Mouse (Mus musculus) retina, postnatal 7 days (tissue): ENCODE results near the gene Rnf133.

Experiments used
- DNase-seq: peaks from one replicate; pipeline ENCODE4 v3.0.0-alpha.2; 2012; ENCODE audit warnings: low read depth, low spot score

Rnf133 gene

GRCm38 (mm10) chr6:23650205-23650604 lies at the start of gene Rnf133:
Rnf133 (minus strand) TSS chr6:23650305.
- no peak for DNase-seq

GRCm38 (mm10) chr6:23678172-23678571 lies 28.1 kb upstream of the Rnf133 start:
- no peak for DNase-seq

GRCm38 (mm10) chr6:23655036-23655435 lies 4.9 kb upstream of the Rnf133 start, which contains the start of gene Rnf148:
Rnf148 (minus strand) TSS chr6:23655136.
- no peak for DNase-seq

GRCm38 (mm10) chr6:23648732-23649131 lies 1.4 kb downstream of the Rnf133 start:
- DNase-seq, result no peak

GRCm38 (mm10) chr6:23647627-23648247 lies 2.4 kb downstream of the Rnf133 start:
- DNase-seq, result no peak

- DNase-seq, result no peak
Measured at GRCm38 (mm10) chr6:23637081-23637480, 13.0 kb downstream of the Rnf133 start.

GRCm38 (mm10) chr6:23635208-23635607 lies 14.9 kb downstream of the Rnf133 start:
- no peak for DNase-seq

- DNase-seq, result no peak
Measured at GRCm38 (mm10) chr6:23634016-23634415, 16.1 kb downstream of the Rnf133 start.

- DNase-seq, result no peak
Measured at GRCm38 (mm10) chr6:23630465-23630864, 19.6 kb downstream of the Rnf133 start.
